ENCODE assay signal across 11 mouse cellular contexts in the genomic region with DNA sequence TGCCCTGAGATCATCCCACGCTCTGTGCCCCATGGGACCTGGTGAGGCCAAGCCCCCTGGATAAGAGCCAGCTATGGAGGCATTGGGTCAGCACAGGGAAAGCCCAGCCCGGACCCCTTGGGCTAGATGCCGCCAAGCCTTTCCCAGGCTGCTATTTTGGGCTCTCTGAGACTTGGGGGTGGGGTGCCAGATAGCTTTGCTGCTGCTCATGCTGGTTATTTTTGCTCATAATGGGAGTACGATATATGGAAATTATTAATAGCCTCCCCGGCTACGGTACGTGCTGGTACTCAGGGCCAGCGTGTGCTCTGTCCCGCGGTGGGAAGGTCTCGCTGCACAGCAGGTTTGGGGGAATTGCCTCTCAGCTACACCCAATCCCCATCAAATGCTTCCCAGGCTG. TPM values are rescaled to one million over a fixed set of nuclear protein-coding genes. Genes with fewer than 3 reads are reported as not detected.
DNase-seq lines count a peak whose midpoint lies in the region; ATAC-seq and TF ChIP-seq lines count a peak whose summit lies in the region.
"Had no signal": no experiment of that assay in that cellular context is flagged by ENCODE, and none has a peak within 500 bp of the region (broad histone marks: within the 10 kb centered on the region; RNA-seq: fewer than 3 reads in every experiment).

No protein-coding gene starts in this region.

- no peak overlapping the region for H3K4me2 ChIP-seq in forebrain, embryonic 11.5 days (ENCODE audit: low read depth, low read length, severe bottlenecking)
- H3K4me2 ChIP-seq in forebrain, postnatal 0 days (ENCODE audit: low read depth): no peak overlapping the region
- H3K4me2 ChIP-seq in midbrain, embryonic 16.5 days (ENCODE audit: low read length): no peak overlapping the region
- peak overlapping the region; percentile 2 for H3K4me2 ChIP-seq in heart, embryonic 11.5 days
- H3K4me2 ChIP-seq in midbrain, embryonic 15.5 days: no peak overlapping the region

- no peaks in the 10 kb centered on the region for H3K9me3 ChIP-seq in forebrain, embryonic 11.5 days (ENCODE audit: control insufficient read depth, low read length)
- no peaks in the 10 kb centered on the region for H3K9me3 ChIP-seq in forebrain, postnatal 0 days (ENCODE audit: low read length)
- no peaks in the 10 kb centered on the region for H3K9me3 ChIP-seq in midbrain, embryonic 10.5 days (replicated peaks)
- no peaks in the 10 kb centered on the region for H3K9me3 ChIP-seq in midbrain, embryonic 16.5 days (replicated peaks; ENCODE audit: control insufficient read depth, low read length, poor library complexity, severe bottlenecking)
- H3K9me3 ChIP-seq in heart, embryonic 11.5 days (replicated peaks; ENCODE audit: control insufficient read depth, low read length): no peaks in the 10 kb centered on the region
- no peaks in the 10 kb centered on the region for H3K9me3 ChIP-seq in midbrain, embryonic 15.5 days

- H3K4me1 ChIP-seq in forebrain, embryonic 11.5 days (replicated peaks; ENCODE audit: control insufficient read depth, insufficient read depth, low read length): peaks cover 46% of the 10 kb centered on the region
- H3K4me1 ChIP-seq in forebrain, postnatal 0 days (ENCODE audit: insufficient read depth): no peaks in the 10 kb centered on the region
- peaks cover 69% of the 10 kb centered on the region for H3K4me1 ChIP-seq in midbrain, embryonic 10.5 days
- peaks cover 12% of the 10 kb centered on the region; the same call in 1 of the 2 replicates for H3K4me1 ChIP-seq in midbrain, embryonic 16.5 days (ENCODE audit: control insufficient read depth, insufficient read depth, low read length)
- H3K4me1 ChIP-seq in heart, embryonic 11.5 days (ENCODE audit: control insufficient read depth, insufficient read depth, low read length): peaks cover 13% of the 10 kb centered on the region
- H3K4me1 ChIP-seq in midbrain, embryonic 15.5 days: peaks cover 25% of the 10 kb centered on the region

- H3K36me3 ChIP-seq in forebrain, embryonic 11.5 days (ENCODE audit: control insufficient read depth, insufficient read depth, low read length): no peaks in the 10 kb centered on the region
- H3K36me3 ChIP-seq in forebrain, postnatal 0 days (ENCODE audit: insufficient read depth): no peaks in the 10 kb centered on the region
- H3K36me3 ChIP-seq in midbrain, embryonic 10.5 days: no peaks in the 10 kb centered on the region
- H3K36me3 ChIP-seq in midbrain, embryonic 16.5 days (ENCODE audit: control insufficient read depth, insufficient read depth, low read length): no peaks in the 10 kb centered on the region
- no peaks in the 10 kb centered on the region for H3K36me3 ChIP-seq in heart, embryonic 11.5 days (ENCODE audit: control insufficient read depth, insufficient read depth, low read length)
- H3K36me3 ChIP-seq in midbrain, embryonic 15.5 days (replicated peaks): no peaks in the 10 kb centered on the region

- peak overlapping the region; percentile 99 for H3K27ac ChIP-seq in forebrain, embryonic 11.5 days (ENCODE audit: low read depth, low read length)
- H3K27ac ChIP-seq in forebrain, postnatal 0 days (ENCODE audit: low read depth, low read length): no peak overlapping the region
- H3K27ac ChIP-seq in midbrain, embryonic 10.5 days (replicated peaks): peak overlapping the region; percentile 96
- no peak overlapping the region; the same call in 1 of the 2 replicates for H3K27ac ChIP-seq in midbrain, embryonic 16.5 days (ENCODE audit: low read length)
- H3K27ac ChIP-seq in heart, embryonic 11.5 days (ENCODE audit: low read depth, low read length): peak overlapping the region; percentile 18; the same call in 1 of the 2 replicates
- H3K27ac ChIP-seq in midbrain, embryonic 15.5 days: peak overlapping the region; percentile 21; the same call in 1 of the 2 replicates

- DNase-seq in forebrain, embryonic 11.5 days (ENCODE audit: low spot score): no peak
- DNase-seq in forebrain, postnatal 0 days: no peak
- no peak for DNase-seq in midbrain, embryonic 10.5 days (ENCODE audit: low spot score)
- DNase-seq in spleen, postnatal 10 days (ENCODE audit: low spot score in 2 of 2): no peak
- DNase-seq: cerebellum, adult 11 months; kidney, adult 9 months had no signal

- no peaks in the 10 kb centered on the region for H3K27me3 ChIP-seq in forebrain, embryonic 11.5 days (ENCODE audit: control insufficient read depth, insufficient read depth, low read length)
- H3K27me3 ChIP-seq in forebrain, postnatal 0 days (ENCODE audit: insufficient read depth, low read length): no peaks in the 10 kb centered on the region
- H3K27me3 ChIP-seq in midbrain, embryonic 10.5 days (ENCODE audit: low read depth, poor library complexity, severe bottlenecking): peaks cover 59% of the 10 kb centered on the region
- H3K27me3 ChIP-seq in midbrain, embryonic 16.5 days (ENCODE audit: control insufficient read depth, insufficient read depth, low read depth, low read length): no peaks in the 10 kb centered on the region
- H3K27me3 ChIP-seq in heart, embryonic 11.5 days (ENCODE audit: control insufficient read depth, insufficient read depth, low read length): no peaks in the 10 kb centered on the region
- H3K27me3 ChIP-seq in midbrain, embryonic 15.5 days (replicated peaks): no peaks in the 10 kb centered on the region

- 85% methylated on average over 11 of the region's 11 CpGs for WGBS in forebrain, embryonic 11.5 days
- WGBS in forebrain, postnatal 0 days: 74% methylated on average over 11 of the region's 11 CpGs
- 95% methylated on average over 11 of the region's 11 CpGs for WGBS in midbrain, embryonic 10.5 days
- WGBS in midbrain, embryonic 16.5 days: 75% methylated on average over 11 of the region's 11 CpGs
- 50% methylated on average over 11 of the region's 11 CpGs for WGBS in heart, embryonic 11.5 days (ENCODE audit: insufficient replicate concordance)
- 71% methylated on average over 11 of the region's 11 CpGs for WGBS in midbrain, embryonic 15.5 days

- TF ChIP-seq CTCF in forebrain, postnatal 0 days (IDR thresholded peaks at IDR 0.05; ENCODE audit: low read depth): no peak

- H3K9ac ChIP-seq in forebrain, embryonic 11.5 days (ENCODE audit: low read length): no peak overlapping the region; the same call in 1 of the 2 replicates
- H3K9ac ChIP-seq in forebrain, postnatal 0 days: no peak overlapping the region
- H3K9ac ChIP-seq in midbrain, embryonic 16.5 days (ENCODE audit: low read depth, low read length): no peak overlapping the region
- H3K9ac ChIP-seq in heart, embryonic 11.5 days (ENCODE audit: low read depth, low read length): 0 out of 2 replicates have a peak overlapping the region, but pooled peaks have one; percentile 4
- H3K9ac ChIP-seq in midbrain, embryonic 15.5 days: no peak overlapping the region

- ATAC-seq in forebrain, embryonic 11.5 days (replicated peaks; ENCODE audit: low FRiP score): no peak
- no peak for ATAC-seq in forebrain, postnatal 0 days
- ATAC-seq in midbrain, embryonic 16.5 days: no peak
- ATAC-seq in heart, embryonic 11.5 days (replicated peaks; ENCODE audit: insufficient number of reproducible peaks, low FRiP score, low TSS enrichment): peak; percentile 20; the same call in 1 of the 2 replicates
- ATAC-seq in midbrain, embryonic 15.5 days (replicated peaks): no peak
- ATAC-seq in CD4-positive, CD25-positive, alpha-beta regulatory T cell, adult 4 months: no peak

- H3K4me3 ChIP-seq in forebrain, embryonic 11.5 days (ENCODE audit: low read depth, low read length): no peak overlapping the region
- no peak overlapping the region for H3K4me3 ChIP-seq in forebrain, postnatal 0 days (ENCODE audit: low read depth, low read length)
- H3K4me3 ChIP-seq in midbrain, embryonic 10.5 days: peak overlapping the region; percentile 20; the same call in 1 of the 2 replicates
- H3K4me3 ChIP-seq in midbrain, embryonic 16.5 days (ENCODE audit: low read depth, low read length): no peak overlapping the region
- no peak overlapping the region for H3K4me3 ChIP-seq in heart, embryonic 11.5 days (ENCODE audit: low read depth, low read length)
- H3K4me3 ChIP-seq in midbrain, embryonic 15.5 days: no peak overlapping the region

RNA-seq across cellular contexts. Expression of gene Noxa1, which starts 33.1 kb away (rescaled TPM):
- 0.31 TPM in 1 of 2 replicates, not detected in the other for polyA plus RNA-seq in forebrain, embryonic 11.5 days (2014; fragmentation: Nextera tagmentation; extraction: Ambion mirVana)
- not detected in 2 replicates for total RNA-seq in forebrain, postnatal 0 days (2014; rRNA removed)
- polyA plus RNA-seq in forebrain, postnatal 0 days (2015; fragmentation: Nextera tagmentation; extraction: Ambion mirVana): not detected in 2 replicates
- polyA plus RNA-seq in midbrain, embryonic 10.5 days (2016; fragmentation: Nextera tagmentation; extraction: Ambion mirVana): 0.09 TPM in 1 of 2 replicates, not detected in the other
- not detected in 2 replicates for polyA plus RNA-seq in midbrain, embryonic 16.5 days (2015; fragmentation: Nextera tagmentation; extraction: Ambion mirVana)
- 0.10 TPM in 1 of 2 replicates, not detected in the other for polyA plus RNA-seq in heart, embryonic 11.5 days (2014; fragmentation: Nextera tagmentation; extraction: Ambion mirVana)
- polyA plus RNA-seq in midbrain, embryonic 15.5 days (2015; fragmentation: Nextera tagmentation; extraction: Ambion mirVana): not detected in 2 replicates
- polyA plus RNA-seq in CD4-positive, CD25-positive, alpha-beta regulatory T cell, adult 4 months (2017; shearing (Covaris generic)): 1 to 10 TPM; 5.5 to 7.0 TPM
- total RNA-seq: left cerebral cortex, postnatal 36 days had no signal

RNA-seq across cellular contexts. Expression of gene Entpd8, which starts 48.0 kb away (rescaled TPM):
- polyA plus RNA-seq in forebrain, embryonic 11.5 days (2014; fragmentation: Nextera tagmentation; extraction: Ambion mirVana): not detected in 2 replicates
- total RNA-seq in forebrain, postnatal 0 days (2014; rRNA removed): not detected in 2 replicates
- polyA plus RNA-seq in forebrain, postnatal 0 days (2015; fragmentation: Nextera tagmentation; extraction: Ambion mirVana): not detected in 2 replicates
- not detected in 2 replicates for polyA plus RNA-seq in midbrain, embryonic 10.5 days (2016; fragmentation: Nextera tagmentation; extraction: Ambion mirVana)
- not detected in 2 replicates for polyA plus RNA-seq in midbrain, embryonic 16.5 days (2015; fragmentation: Nextera tagmentation; extraction: Ambion mirVana)
- polyA plus RNA-seq in heart, embryonic 11.5 days (2014; fragmentation: Nextera tagmentation; extraction: Ambion mirVana): not detected in 2 replicates
- polyA plus RNA-seq in midbrain, embryonic 15.5 days (2015; fragmentation: Nextera tagmentation; extraction: Ambion mirVana): not detected in 2 replicates
- under 1 TPM in 1 of 2 experiments, not detected in 1; 0.52 TPM for polyA plus RNA-seq in CD4-positive, CD25-positive, alpha-beta regulatory T cell, adult 4 months (2017; shearing (Covaris generic))
- total RNA-seq: left cerebral cortex, postnatal 36 days had no signal

RNA-seq across cellular contexts. Expression of gene Nrarp, which starts 52.5 kb away (rescaled TPM):
- polyA plus RNA-seq in forebrain, embryonic 11.5 days (2014; fragmentation: Nextera tagmentation; extraction: Ambion mirVana): 63.6 and 72.1 TPM in 2 replicates
- 38.2 and 40.0 TPM in 2 replicates for total RNA-seq in forebrain, postnatal 0 days (2014; rRNA removed)
- polyA plus RNA-seq in forebrain, postnatal 0 days (2015; fragmentation: Nextera tagmentation; extraction: Ambion mirVana): 17.0 and 17.8 TPM in 2 replicates
- polyA plus RNA-seq in midbrain, embryonic 10.5 days (2016; fragmentation: Nextera tagmentation; extraction: Ambion mirVana): 65.8 and 74.1 TPM in 2 replicates
- polyA plus RNA-seq in midbrain, embryonic 16.5 days (2015; fragmentation: Nextera tagmentation; extraction: Ambion mirVana): 13.1 and 15.0 TPM in 2 replicates
- 4.5 and 4.8 TPM in 2 replicates for polyA plus RNA-seq in heart, embryonic 11.5 days (2014; fragmentation: Nextera tagmentation; extraction: Ambion mirVana)
- 15.3 and 18.1 TPM in 2 replicates for polyA plus RNA-seq in midbrain, embryonic 15.5 days (2015; fragmentation: Nextera tagmentation; extraction: Ambion mirVana)
- under 1 TPM in 1 of 2 experiments, not detected in 1; 0.28 TPM for polyA plus RNA-seq in CD4-positive, CD25-positive, alpha-beta regulatory T cell, adult 4 months (2017; shearing (Covaris generic))

Comparison
In these comparisons a context has a peak if more than half of its experiments do, and no peak if none do; other contexts are left out.
1. H3K27ac ChIP-seq: peak in forebrain, embryonic 11.5 days (single experiment), midbrain, embryonic 10.5 days (single experiment), heart, embryonic 11.5 days (single experiment) and midbrain, embryonic 15.5 days (single experiment); none in forebrain, postnatal 0 days (single experiment) and midbrain, embryonic 16.5 days (single experiment).